Mouse (Mus musculus) lung, embryonic 15.5 days (tissue): ENCODE data around the gene Kif23. TPM values are rescaled to one million over a fixed set of nuclear protein-coding genes. Genes with fewer than 3 reads are reported as not detected.

Experiments used
- ATAC-seq: fragments of 200-750 bp; cut with Nextera tagmentation; 2 replicates; pipeline ENCODE4 v1.8.0; 2017; ENCODE audit warnings: moderate number of reproducible peaks, borderline replicate concordance; ENCODE audit not compliant: low FRiP score, low TSS enrichment; ENCODE audit errors: extremely low read depth
- H3K27ac ChIP-seq: fragments of 300-500 bp; sonication (generic); 2 replicates; pipeline ENCODE4 v1.5.1; 2015; ENCODE audit warnings: moderate library complexity, mild to moderate bottlenecking, inconsistent platforms
- H3K27me3 ChIP-seq: fragments of 300-500 bp; sonication (generic); 2 replicates; pipeline ENCODE4 v1.6.1; 2015; ENCODE audit warnings: inconsistent platforms
- H3K36me3 ChIP-seq: fragments of 300-500 bp; sonication (generic); 2 replicates; pipeline ENCODE4 v1.6.1; 2015; ENCODE audit warnings: inconsistent platforms
- H3K4me1 ChIP-seq: fragments of 300-500 bp; sonication (generic); 2 replicates; pipeline ENCODE4 v1.6.1; 2015; ENCODE audit warnings: inconsistent platforms
- H3K4me2 ChIP-seq: fragments of 300-500 bp; sonication (generic); 2 replicates; pipeline ENCODE4 v1.6.1; 2015; ENCODE audit warnings: inconsistent platforms, mild to moderate bottlenecking, moderate library complexity
- H3K4me3 ChIP-seq: fragments of 300-500 bp; sonication (generic); 2 replicates; pipeline ENCODE4 v1.5.1; 2015; ENCODE audit warnings: mild to moderate bottlenecking, inconsistent platforms
- H3K9ac ChIP-seq: fragments of 300-500 bp; sonication (generic); 2 replicates; pipeline ENCODE4 v1.6.1; 2015; ENCODE audit warnings: inconsistent platforms
- H3K9me3 ChIP-seq: fragments of 300-500 bp; sonication (generic); 2 replicates; pipeline ENCODE4 v1.6.1; 2016; ENCODE audit warnings: inconsistent platforms
- WGBS: fragments of 180-500 bp; shearing (Covaris S2); methylation state at CpG from one replicate; pipeline ENCODE4 v1.1.7; 2015; 5-methylcytosine and 5-hydroxymethylcytosine counted together
- polyA plus RNA-seq: library from polyadenylated mRNA; unstranded; fragments of >200 nt; fragmentation: Nextera tagmentation; extraction: Ambion mirVana; gene quantifications from 2 replicates; pipeline ENCODE4 v1.2.1, GENCODE M21; 2015

Kif23 gene
- 143 and 158 TPM in 2 replicates for polyA plus RNA-seq

DNA sequence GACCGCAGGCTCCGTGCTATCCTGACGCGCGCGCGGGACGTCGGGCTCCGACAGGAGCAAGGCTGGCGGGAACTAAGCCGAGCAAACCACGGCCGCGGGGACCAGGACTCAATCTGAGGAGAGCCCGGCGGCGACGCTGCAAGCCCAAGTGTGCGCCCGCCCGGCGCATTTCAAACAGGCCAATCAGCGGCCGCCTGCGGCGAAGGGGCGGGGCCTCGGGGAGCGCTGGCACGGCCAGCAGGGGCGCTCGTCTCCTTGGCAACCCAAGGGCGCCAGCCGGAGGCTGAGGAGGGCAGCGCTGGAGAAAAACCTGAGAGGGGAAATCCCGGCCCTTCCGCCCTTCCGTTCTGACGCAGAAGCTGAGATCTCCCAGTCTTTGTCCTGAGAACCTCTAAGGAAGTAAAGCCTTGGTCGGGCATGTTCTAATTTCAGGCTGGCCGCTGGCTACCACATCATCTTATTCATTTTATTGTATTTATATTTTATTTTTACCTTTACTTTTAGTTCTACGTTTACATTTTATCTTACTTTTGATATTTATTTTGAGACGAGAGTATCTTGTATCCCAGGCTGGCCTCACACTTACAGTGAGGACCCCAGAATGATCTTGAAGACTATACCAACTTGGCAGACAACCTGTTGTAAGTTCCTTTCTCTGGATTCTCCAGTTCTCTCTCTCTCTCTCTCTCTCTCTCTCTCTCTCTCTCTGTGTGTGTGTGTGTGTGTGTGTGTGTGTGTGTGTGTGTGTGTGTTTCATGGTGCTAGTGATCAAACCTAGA, at the start of gene Kif23:
TSS of gene Kif23 (minus strand) at position 152 of the 779 bp plus-strand sequence.
- under 1% methylated on average over 44 of the region's 44 CpGs for WGBS
- ATAC-seq: peak; percentile 95
- Histone ChIP-seq H3K4me1 (peaks cover 21% of the 10 kb centered on the region), H3K9ac (peak within 1 kb of the TSS; percentile 72), H3K9me3 (no peaks in the 10 kb centered on the region), H3K4me2 (peak within 1 kb of the TSS; percentile 90), H3K27me3 (no peaks in the 10 kb centered on the region), H3K4me3 (peak within 1 kb of the TSS; percentile 93), H3K27ac (peak within 1 kb of the TSS; percentile 89), H3K36me3 (peaks cover 19% of the 10 kb centered on the region)

DNA sequence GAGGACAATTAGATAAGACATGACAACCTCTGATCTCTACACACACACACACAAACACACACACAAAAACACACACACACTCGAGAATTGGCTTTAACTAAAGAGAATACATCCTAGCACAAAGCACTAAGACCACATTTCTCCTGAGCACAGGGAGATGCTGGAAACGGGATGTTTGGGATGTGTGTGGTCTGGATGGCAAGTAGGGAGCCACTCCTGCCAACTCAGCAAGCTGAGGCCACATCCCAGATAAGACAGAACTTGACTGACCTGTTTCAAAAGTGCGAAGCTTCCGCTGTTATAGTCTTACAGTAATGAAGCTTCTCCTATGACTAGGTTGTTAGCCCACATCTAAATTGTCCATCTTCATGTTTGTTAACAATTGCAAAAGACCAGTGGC, 44.6 kb upstream of the Kif23 start:
- Histone ChIP-seq H3K9ac (no peak overlapping the region), H3K4me2 (no peak overlapping the region), H3K9me3 (no peaks in the 10 kb centered on the region), H3K27ac (peak overlapping the region; percentile 62), H3K36me3 (no peaks in the 10 kb centered on the region), H3K27me3 (no peaks in the 10 kb centered on the region), H3K4me3 (no peak overlapping the region), H3K4me1 (peaks cover 11% of the 10 kb centered on the region)
- ATAC-seq: peak; percentile 39; the same call in 1 of the 2 replicates
- 31% methylated on average over 4 of the region's 4 CpGs for WGBS

GRCm38 (mm10) chr9:61990738-61991137, 44.2 kb upstream of the Kif23 start:
- Histone ChIP-seq H3K9ac (no peak overlapping the region), H3K4me1 (peaks cover 11% of the 10 kb centered on the region), H3K4me2 (no peak overlapping the region), H3K4me3 (no peak overlapping the region), H3K9me3 (no peaks in the 10 kb centered on the region), H3K36me3 (no peaks in the 10 kb centered on the region), H3K27me3 (no peaks in the 10 kb centered on the region), H3K27ac (peak overlapping the region; percentile 62)
- ATAC-seq: peak; percentile 62; the same call in 1 of the 2 replicates
- WGBS: 9% methylated on average over 3 of the region's 3 CpGs

DNA sequence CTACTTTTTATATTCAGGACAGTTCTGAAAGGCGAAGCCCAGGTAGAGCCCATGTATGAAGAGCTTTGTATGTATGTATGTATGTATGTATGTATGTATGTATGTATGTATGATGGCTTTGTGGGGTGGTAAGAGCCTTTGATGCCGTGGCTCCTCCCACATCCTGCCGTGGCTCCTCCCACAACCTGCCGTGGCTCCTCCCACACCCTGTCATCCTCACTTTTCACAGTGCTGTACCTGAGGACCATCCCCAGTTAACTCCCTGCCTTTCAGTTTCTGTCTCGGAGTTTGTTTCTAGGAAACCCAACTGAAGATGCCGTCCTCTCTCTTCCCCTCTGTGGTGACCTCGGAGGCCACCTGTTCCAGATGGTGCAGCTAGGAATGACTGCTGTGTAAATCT, 39.5 kb upstream of the Kif23 start:
- WGBS: 83% methylated on average over 7 of the region's 7 CpGs
- H3K4me3 ChIP-seq: no peak overlapping the region
- ATAC-seq: no peak
- H3K36me3 ChIP-seq: no peaks in the 10 kb centered on the region
- no peak overlapping the region for H3K27ac ChIP-seq
- H3K9me3 ChIP-seq: no peaks in the 10 kb centered on the region
- H3K27me3 ChIP-seq: no peaks in the 10 kb centered on the region
- H3K9ac ChIP-seq: no peak overlapping the region
- H3K4me1 ChIP-seq: peaks cover 7% of the 10 kb centered on the region; the same call in 1 of the 2 replicates
- H3K4me2 ChIP-seq: no peak overlapping the region

- no peak overlapping the region for H3K4me2 ChIP-seq
- ATAC-seq: no peak
- whole genome bisulfite sequencing: 37% methylated on average over 11 of the region's 11 CpGs
- H3K9me3 ChIP-seq: no peaks in the 10 kb centered on the region
- H3K27me3 ChIP-seq: no peaks in the 10 kb centered on the region
- no peak overlapping the region for H3K9ac ChIP-seq
- H3K4me3 ChIP-seq: no peak overlapping the region
- no peaks in the 10 kb centered on the region for H3K36me3 ChIP-seq
- no peak overlapping the region for H3K27ac ChIP-seq
- H3K4me1 ChIP-seq: 0 out of 2 replicates have a peak, but pooled peaks cover 2% of the 10 kb centered on the region
Measured at GRCm38 (mm10) chr9:61985183-61985863, 38.7 kb upstream of the Kif23 start.

DNA sequence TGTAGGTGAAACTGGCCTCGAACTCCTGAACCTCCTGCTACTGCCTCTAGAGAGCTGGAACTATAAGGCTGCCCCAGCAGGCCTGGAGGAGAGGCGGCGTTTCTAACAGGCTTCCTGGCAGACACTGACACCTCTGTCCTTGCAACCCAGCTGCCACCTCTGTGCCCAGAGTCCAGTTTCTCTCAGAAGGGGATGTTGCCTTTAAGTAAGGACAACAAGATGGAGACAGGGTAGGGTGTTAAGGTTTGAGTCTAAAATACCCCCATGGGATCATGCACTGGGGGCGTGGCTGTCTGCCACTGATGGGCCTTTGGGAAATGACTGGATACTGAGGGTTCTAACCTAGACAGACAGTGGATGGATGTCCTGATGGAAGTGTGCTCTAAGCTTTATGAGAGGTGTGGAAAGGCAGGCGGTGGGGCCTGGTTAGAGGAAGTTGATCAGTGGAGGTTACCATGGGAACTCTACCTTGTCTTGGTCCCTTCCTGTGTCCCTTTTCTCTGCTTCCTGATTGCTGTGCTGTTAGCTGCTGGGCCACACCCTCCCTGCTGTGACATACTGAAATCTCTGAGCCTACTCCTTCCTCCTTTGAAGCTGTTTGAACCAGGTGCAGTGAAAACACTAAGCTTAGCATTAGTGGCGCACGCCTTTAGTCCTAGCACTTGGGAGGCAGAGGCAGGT, 36.5 kb upstream of the Kif23 start:
- Histone ChIP-seq H3K27ac (no peak overlapping the region), H3K4me1 (no peaks in the 10 kb centered on the region), H3K4me3 (no peak overlapping the region), H3K9ac (no peak overlapping the region), H3K36me3 (no peaks in the 10 kb centered on the region), H3K27me3 (no peaks in the 10 kb centered on the region), H3K9me3 (no peaks in the 10 kb centered on the region), H3K4me2 (no peak overlapping the region)
- 82% methylated on average over 7 of the region's 7 CpGs for WGBS
- ATAC-seq: no peak

DNA sequence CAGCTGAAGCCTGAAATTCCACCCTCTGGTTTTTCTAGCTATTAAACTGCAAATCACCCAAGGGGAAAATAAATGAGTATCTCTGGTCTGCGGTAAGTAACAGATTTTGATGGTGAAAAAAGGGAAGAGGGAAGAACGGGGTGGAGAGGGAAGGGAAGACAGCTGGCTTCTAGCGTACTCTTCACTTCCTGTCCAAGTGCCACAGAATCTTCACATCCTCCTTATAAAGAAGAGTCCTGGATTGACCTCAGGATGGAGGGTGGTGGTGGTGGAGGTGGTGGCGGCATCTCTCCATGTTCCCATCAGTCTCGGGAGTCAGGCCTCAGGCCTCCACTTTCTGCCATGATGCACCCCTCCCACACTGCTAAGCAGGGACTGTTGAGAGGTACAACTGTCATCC, 35.3 kb upstream of the Kif23 start:
- Histone ChIP-seq H3K4me3 (no peak overlapping the region), H3K4me1 (no peaks in the 10 kb centered on the region), H3K27me3 (no peaks in the 10 kb centered on the region), H3K36me3 (no peaks in the 10 kb centered on the region), H3K4me2 (no peak overlapping the region), H3K27ac (no peak overlapping the region), H3K9ac (no peak overlapping the region), H3K9me3 (no peaks in the 10 kb centered on the region)
- 55% methylated on average over 5 of the region's 5 CpGs for WGBS
- no peak for ATAC-seq

DNA sequence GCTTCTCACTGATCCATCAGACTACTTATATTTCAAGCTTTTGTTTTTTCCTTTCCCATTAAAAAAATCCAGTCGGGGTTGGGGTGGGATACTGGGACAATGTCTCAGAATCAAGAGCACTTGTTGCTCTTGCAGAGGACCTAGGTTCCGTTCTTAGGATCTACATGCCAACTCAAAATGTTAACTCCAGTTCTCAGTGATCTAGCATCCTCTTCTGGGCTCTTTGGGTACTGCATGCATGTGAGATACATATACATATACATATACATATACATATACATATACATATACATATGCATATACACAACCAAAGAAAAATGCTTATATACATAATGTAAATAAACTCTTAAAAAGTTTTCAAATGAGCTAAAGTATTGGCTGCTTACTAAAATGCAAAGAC, 33.4 kb upstream of the Kif23 start:
- Histone ChIP-seq H3K27ac (no peak overlapping the region), H3K36me3 (no peaks in the 10 kb centered on the region), H3K4me3 (no peak overlapping the region), H3K4me1 (no peaks in the 10 kb centered on the region), H3K4me2 (no peak overlapping the region), H3K9ac (no peak overlapping the region), H3K27me3 (no peaks in the 10 kb centered on the region), H3K9me3 (no peaks in the 10 kb centered on the region)
- no peak for ATAC-seq
- 82% methylated on average over 2 of the region's 2 CpGs for WGBS

DNA sequence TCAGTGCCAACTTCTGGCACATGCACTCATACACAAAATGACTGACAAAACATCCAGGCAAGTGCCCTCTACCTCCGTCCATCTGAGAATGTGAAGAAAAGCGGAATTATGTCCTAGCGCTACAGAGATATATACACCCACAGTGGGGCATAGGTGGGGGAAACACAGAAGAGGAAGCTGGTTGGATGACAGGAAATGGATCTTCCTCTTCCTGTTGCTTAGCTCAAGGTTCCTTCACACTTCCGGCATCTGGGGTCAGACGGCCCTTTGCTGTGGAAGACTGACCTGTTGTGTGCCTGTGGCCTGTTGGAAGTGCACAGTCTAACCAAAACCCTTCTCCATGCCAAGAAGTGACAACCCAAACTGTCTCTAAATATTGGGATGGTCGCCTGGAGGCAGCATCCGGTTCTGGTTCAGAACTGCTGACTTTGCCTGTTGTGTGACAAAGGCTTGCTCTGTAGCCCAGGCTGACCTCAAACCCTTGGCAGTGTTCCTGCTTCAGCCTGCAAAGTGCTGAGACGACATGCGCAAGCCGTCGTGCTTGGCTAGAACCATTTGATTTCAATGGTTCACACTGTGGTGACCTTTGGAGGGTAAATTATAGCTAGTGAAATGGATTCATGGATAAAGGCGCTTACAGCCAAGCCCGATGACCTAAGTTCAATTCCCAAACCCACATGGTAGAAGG, 30.8 kb upstream of the Kif23 start:
- Histone ChIP-seq H3K9ac (no peak overlapping the region), H3K4me1 (no peaks in the 10 kb centered on the region), H3K4me3 (no peak overlapping the region), H3K4me2 (no peak overlapping the region), H3K9me3 (no peaks in the 10 kb centered on the region), H3K36me3 (no peaks in the 10 kb centered on the region), H3K27me3 (no peaks in the 10 kb centered on the region), H3K27ac (no peak overlapping the region)
- no peak for ATAC-seq
- 77% methylated on average over 13 of the region's 13 CpGs for WGBS

GRCm38 (mm10) chr9:61972031-61972430, 25.5 kb upstream of the Kif23 start:
- Histone ChIP-seq H3K4me2 (no peak overlapping the region), H3K4me3 (no peak overlapping the region), H3K9ac (no peak overlapping the region), H3K36me3 (no peaks in the 10 kb centered on the region), H3K27me3 (no peaks in the 10 kb centered on the region), H3K4me1 (no peaks in the 10 kb centered on the region), H3K9me3 (no peaks in the 10 kb centered on the region), H3K27ac (no peak overlapping the region)
- ATAC-seq: no peak
- 60% methylated on average over 7 of the region's 9 CpGs for WGBS

GRCm38 (mm10) chr9:61971045-61971444, 24.5 kb upstream of the Kif23 start:
- WGBS: 54% methylated on average over 3 of the region's 3 CpGs
- H3K36me3 ChIP-seq: no peaks in the 10 kb centered on the region
- no peak overlapping the region for H3K27ac ChIP-seq
- no peak overlapping the region for H3K4me2 ChIP-seq
- no peak for ATAC-seq
- no peak overlapping the region for H3K9ac ChIP-seq
- no peaks in the 10 kb centered on the region for H3K9me3 ChIP-seq
- no peaks in the 10 kb centered on the region for H3K27me3 ChIP-seq
- H3K4me1 ChIP-seq: no peaks in the 10 kb centered on the region
- no peak overlapping the region for H3K4me3 ChIP-seq
